Mouse (Mus musculus) natural killer cell, adult 2 months (primary cell): ENCODE measurements around the gene Bscl2.
"Not testable (repeated sequence)": the region's sequence is repeated elsewhere in the genome, so short reads cannot be mapped to it uniquely, and the experiment has no call there.

ENCODE experiments used
- DNase-seq, 2 experiments: peaks; one replicate each; pipeline ENCODE4 v3.0.0; 2022; ENCODE audit warnings: low spot score in 2 of 2

The Bscl2 gene

GRCm38 (mm10) chr19:8871267-8872186 lies 34.3 kb downstream of the Bscl2 start, which contains the start of gene Ubxn1:
Gene Ubxn1, plus strand, starts transcription at chr19:8871496.
- DNase-seq, result peak; percentile 94 to 95

DNA sequence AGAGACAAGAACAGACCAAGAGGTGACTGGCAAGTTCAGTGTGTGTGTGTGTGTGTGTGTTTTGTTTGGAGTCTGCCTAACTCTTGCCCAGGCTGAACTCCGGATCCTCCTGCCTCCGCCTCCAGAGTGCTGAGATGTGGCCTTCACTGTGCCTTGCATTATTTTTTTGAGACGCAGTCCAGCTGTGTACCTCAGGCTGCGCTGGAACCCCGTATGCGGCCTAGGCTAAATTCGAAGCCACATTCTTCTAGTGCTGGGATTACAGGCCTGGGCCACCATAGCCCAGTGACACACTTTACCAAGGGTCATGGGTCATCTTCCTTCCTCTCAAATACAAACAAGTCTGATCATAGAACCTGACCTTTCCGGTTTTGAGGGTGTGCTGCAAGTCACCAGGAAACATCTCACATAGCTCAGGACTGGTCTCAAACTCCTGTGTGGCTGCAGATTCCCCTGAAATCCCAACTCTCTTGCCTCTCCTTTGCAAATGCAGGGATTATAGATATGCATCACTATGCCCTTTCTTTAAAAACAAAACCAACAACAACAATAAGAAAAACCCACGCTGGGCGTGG lies 35.1 kb downstream of the Bscl2 start:
- DNase-seq, result no peak

- DNase-seq, result no peak
Observed at GRCm38 (mm10) chr19:8875031-8875430, 37.8 kb downstream of the Bscl2 start.

DNA sequence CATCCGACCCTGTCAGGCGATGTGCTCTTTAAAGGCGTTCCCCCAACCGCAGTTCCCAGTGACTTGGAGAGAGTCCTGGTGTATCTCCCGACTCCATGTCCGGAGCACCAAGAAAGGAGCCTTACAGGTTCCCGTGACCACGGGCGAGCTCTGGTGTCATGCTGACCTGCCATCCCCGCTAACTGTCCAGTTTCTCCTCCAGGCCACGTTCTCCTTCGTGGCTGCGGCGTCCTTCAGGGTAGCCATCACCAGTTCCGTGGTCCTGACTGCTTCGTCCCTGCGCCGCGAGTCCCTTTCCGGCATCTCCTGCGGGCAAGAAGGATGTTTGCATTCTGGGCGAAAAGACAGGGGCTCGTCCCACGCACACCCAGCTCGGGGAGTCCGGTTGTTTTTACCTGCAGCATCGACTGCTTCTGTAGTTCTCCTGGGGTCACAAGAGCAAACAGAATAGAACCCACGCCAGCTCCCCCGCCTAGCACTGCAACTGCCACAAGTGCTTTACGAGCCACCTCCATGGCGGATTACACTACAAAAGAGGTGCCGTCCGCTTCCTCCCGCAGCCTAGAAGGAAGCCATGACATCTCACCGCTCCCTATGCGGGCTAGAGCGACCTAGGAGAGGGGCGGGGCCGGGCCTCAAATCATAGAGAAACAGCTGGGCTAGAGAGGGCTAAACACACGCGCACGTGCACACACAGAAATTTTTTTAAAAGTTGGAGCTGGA lies 43.2 kb downstream of the Bscl2 start, which contains the start of gene Uqcc3:
TSS of gene Uqcc3 (minus strand) at position 613 of the 723 bp plus-strand sequence.
- DNase-seq, result peak; percentile 88 to 92

DNA sequence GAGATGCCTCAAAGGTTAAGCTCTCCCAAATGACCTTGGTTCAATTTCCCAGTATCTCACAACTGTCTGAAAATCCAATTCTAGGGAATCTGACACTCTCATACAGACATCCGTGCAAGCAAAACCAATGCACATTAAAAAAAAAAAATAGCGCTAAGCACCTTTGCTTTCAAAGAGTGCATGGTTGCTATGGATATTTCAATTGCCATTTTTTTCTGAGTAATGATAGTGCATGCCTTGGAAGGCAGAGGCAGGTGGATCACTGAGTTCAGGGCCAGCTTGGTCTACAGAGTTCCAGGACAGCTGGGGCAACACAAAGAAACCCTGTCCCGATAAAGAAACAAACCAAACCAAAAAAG lies 43.7 kb downstream of the Bscl2 start:
- no peak for DNase-seq

- DNase-seq, result no peak
Observed at GRCm38 (mm10) chr19:8883616-8884015, 46.3 kb downstream of the Bscl2 start, which contains the start of the genes Lbhd1 and Gm49403. Gene Lbhd1, plus strand, starts transcription at chr19:8883732. Gene Gm49403, plus strand, starts transcription at chr19:8883930.

DNA sequence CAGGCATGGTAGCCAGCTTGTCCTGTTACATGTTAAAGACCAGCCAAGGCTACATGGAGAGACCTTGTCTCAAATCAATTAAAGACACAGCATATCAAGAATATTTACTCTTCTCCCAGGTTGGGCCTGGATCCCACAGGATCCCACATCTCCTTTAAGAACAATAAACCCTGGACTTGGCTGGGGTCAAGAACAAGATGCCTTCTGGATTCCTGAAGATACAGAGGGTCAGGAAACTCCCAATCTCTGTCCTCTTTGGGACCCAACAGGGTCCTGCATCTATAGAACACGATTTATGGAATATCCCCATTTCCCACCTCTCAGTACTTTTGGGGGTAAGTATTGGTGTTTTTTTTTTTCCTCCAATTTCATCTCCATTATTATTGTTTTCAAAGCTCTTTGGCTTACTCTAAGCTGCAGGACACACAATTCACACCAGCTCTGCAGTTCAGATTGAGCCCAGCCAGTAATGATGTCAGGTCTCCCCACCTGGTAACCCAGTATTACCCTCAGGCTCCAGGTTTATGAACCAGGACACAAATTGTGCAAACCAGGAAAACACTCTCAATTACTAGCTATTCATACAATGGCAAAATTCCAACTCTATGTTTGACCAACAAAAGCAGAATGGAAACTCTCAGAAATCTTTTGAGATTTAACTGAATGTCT lies 49.8 kb downstream of the Bscl2 start:
- DNase-seq, result no peak

DNA sequence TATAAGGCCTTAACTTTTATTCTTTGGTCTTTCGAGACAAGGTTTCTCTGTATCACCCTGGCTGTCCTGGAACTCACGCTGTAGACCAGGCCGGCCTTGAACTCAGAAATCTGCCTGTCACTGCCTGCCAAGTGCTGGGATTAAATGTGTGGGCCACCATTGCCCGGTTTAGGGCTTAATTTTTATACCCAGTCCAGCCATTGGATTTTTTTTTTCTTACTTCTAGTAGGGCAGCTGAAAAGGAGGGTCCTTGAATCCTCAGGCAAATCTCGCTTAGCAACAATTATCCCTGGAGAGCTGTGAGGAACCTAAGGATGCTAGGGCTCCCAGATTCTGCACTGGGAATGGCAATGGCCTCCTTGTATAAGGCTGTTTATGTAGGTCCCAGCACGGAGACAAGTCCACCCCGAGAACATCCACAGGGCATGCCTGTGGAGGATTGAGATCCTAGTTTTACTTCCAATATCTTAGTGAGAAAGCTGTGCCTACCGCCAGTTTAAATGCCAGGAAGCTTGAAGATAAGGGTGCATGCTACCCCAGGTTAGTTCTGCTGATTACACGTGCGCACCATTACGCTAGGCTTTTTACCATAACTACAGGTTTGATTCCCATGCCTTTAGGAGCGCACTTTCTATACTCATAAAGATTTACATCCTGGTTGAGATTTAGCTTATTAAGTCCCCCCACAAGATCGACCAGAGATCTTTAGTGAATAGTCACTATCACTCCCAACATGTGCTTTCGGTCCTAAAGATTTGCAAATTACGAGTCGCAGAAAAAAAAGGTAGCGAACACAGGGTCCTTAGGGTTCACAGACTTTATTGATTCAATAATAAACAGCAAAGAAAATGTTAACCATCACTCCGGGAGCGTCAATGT lies 50.6 kb downstream of the Bscl2 start:
- DNase-seq, result no peak

DNA sequence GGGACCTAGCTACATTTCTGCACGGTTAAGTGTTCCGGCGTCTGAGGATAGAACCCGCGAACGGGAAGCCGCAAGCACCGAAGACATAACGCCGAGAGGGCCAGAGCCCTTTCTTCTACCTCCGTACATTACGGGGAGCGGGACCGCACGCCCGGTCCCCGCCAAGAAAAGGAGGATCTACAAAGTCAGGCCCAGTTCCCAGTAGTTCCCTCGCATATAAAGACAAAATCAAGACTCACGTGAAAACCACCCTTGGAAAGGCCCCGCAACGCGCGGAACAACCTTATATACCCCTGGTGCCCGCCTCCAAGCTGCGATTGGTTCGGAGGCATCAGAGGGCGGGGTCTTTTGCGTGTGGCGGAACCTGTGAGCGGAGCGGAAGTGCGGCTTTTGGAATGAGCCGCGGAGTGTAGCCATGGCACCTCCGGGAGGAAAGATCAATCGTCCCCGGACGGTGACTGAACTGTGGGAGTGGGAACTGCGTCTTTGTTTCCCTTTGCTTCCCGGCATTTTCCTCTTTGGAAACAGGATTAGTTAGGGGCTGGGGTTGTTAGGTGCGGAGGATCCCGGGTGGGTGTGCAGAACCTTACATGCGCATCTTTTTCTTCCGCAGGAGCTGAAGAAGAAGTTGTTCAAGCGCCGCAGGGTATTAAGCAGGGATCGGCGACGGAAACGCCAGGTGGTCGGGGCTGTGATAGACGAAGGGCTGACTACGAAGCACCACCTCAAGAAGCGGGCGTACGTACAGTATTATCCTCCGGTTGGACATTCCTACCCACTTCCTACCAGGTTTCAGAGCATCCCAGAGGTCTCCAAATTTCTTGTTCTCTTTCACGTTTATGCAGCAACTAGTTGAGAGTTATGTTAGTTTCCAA lies 51.5 kb downstream of the Bscl2 start, which contains the start of the genes 1810009A15Rik and Gm49416:
TSS of gene 1810009A15Rik (plus strand) at position 343 of the 875 bp plus-strand sequence.
TSS of gene Gm49416 (plus strand) at position 416 of the 875 bp plus-strand sequence.
- peak; percentile 91 to 93 for DNase-seq

GRCm38 (mm10) chr19:8892829-8893766 lies 55.8 kb downstream of the Bscl2 start, which contains the start of gene Ints5:
Gene Ints5, plus strand, starts transcription at chr19:8893005.
- peak; percentile 75 to 85 for DNase-seq

DNA sequence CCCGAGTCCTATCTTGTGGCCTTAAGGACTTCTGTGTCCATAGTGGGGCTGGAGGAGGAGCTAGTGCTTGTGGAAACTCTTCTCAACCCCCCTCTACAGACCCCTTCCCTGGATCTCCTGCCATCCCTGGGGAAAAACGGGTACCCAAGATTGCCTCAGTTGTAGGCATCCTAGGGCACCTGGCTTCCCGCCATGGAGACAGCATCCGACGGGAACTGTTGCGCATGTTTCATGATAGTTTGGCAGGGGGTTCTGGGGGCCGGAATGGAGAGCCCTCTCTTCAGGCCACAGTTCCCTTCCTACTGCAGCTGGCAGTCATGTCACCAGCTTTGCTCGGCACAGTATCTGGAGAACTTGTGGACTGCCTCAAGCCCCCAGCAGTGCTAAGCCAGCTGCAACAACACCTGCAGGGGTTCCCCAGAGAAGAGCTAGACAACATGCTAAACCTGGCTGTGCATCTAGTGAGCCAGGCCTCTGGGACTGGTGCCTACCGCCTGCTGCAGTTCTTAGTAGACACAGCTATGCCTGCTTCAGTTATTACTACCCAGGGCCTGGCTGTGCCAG lies 58.2 kb downstream of the Bscl2 start:
- DNase-seq, result no peak

DNA sequence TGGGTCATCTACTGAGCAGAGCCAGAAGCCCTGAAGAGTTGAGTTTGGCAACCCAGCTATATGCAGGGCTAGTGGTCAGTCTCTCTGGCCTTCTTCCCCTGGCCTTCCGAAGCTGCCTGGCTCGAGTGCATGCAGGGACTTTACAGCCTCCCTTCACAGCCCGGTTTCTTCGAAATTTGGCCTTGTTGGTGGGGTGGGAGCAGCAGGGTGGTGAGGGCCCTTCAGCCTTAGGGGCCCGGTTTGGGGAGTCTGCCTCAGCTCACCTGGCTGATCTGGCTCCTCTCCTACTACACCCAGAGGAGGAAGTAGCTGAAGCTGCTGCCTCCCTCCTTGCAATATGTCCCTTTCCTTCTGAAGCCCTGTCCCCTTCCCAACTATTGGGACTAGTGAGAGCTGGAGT lies 59.0 kb downstream of the Bscl2 start:
- DNase-seq, result not testable (repeated sequence)

DNA sequence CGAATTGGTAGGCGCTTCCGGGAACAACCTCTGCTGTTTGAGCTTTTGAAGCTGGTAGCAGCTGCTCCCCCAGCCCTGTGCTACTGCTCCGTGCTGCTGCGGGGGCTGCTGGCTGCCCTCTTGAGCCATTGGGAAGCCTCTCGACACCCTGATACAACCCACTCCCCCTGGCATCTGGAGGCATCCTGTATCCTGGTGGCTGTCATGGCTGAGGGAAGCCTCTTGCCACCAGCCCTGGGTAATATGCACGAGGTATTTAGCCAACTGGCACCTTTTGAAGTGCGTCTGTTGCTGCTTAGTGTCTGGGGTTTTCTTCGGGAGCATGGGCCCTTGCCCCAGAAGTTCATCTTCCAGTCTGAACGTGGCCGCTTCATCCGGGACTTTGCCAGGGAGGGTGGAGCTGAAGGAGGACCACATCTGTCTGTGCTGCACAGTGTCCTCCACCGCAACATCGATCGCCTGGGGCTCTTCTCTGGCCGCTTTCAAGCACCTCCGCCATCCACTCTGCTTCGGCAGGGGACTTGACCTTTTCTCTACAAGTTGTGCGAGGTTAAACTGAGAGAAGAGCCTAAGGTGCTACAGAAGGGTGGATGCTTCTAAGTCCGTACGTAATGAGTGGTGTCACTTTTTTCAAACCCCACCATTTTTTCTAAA lies 60.1 kb downstream of the Bscl2 start:
- not testable (repeated sequence) for DNase-seq

DNA sequence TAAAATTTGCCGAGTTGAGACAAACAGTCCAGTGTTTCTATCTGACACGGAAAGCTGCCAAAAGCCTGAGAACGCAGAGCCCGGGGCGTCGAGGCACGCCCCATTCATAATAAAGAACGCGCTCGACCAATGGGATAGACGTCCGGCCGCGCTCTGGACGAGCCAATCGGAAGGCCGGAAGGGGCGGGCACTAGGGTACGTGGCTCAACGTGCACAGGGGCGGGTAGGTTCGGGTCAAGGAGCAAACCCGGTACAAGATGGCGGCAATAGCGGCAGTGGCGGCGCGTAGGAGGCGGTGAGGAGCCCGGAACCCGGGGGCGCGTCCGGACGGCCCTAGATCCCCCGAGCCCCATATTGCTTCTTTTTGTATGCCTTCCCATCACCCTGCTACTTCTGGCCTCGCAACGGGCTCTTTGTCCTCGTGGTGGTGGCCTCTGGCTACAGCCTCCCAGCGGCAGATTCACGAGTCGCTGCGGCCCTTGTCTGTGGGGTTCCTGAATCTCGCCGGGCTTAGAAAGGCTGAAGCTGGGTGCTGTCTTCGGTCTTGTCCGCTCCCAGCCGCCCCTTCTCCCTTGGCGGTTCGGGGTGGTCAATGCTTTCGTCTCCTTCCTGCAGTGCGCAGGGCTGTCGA lies 60.7 kb downstream of the Bscl2 start, which contains the start of gene Ganab:
TSS of gene Ganab (plus strand) at position 207 of the 631 bp plus-strand sequence.
- DNase-seq, result peak; percentile 89 to 92
